Mouse (Mus musculus): ENCODE results near the gene Slf2. TPM values are rescaled to one million over a fixed set of nuclear protein-coding genes. Genes with fewer than 3 reads are reported as not detected.

The Slf2 gene
- polyA plus RNA-seq, 1 experiment from 2014 or later: 57.3 TPM

DNA sequence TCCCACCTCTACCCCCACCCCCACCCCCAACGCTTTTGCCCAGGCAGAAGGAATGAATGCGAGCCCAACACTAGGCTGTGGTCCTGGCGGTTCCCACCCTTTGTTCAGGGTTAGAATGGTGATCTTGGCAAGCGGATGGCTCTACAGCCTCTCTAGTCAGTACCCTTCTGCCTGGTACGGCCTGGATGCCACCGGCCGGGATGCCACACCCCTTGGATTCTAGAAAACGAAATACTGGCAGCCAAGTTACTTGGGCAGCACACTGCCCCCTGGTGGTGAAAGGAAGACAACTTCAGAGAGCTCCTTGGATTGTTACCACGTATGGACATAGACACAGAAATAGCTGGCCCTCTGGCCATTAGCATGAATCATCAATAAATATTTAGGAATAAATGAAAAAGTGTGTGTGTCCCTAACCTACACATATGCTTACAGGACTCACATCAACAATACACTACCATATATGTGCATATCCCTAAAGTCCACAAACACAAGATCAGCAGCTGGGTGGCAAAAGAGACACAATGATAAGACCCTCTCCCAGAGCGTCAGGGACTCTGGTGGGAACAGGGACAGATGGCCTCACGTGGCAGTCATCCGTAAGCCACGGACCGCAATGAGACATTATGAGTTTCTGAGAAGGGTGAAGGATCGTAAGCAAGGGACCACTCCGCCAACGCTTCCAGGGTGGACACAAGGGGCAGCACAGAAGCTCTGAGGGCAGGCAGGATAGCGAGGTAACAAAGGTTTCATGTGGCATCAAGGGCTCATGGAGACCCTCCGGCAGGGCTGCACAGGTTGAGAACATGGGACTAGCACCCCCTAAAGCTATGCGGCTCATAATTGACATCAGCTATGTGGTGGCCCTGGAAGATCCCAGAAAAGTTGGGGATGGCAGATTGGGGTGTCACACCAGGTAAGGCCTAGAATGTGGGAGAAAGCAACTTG, 100.1 kb downstream of the Slf2 start:
- Histone ChIP-seq H3K9me3 (replicated peaks; ENCODE audit: control insufficient read depth, low read length) (no peaks in the 10 kb centered on the region), H3K27me3 (ENCODE audit: control insufficient read depth, insufficient read depth, low read length) (no peaks in the 10 kb centered on the region), H3K27ac (replicated peaks; ENCODE audit: low read depth, low read length) (no peak overlapping the region), H3K36me3 (replicated peaks; ENCODE audit: control insufficient read depth, insufficient read depth, low read depth, low read length) (peaks cover 15% of the 10 kb centered on the region), H3K4me1 (ENCODE audit: control insufficient read depth, insufficient read depth, low read length) (no peaks in the 10 kb centered on the region; the same call in 1 of the 2 replicates), H3K9ac (replicated peaks; ENCODE audit: low read length) (no peak overlapping the region), H3K4me3 (ENCODE audit: low read depth, low read length) (no peak overlapping the region), H3K4me2 (ENCODE audit: low read depth, low read length) (no peak overlapping the region)
- DNase-seq (ENCODE audit: low spot score) (peak; percentile 94), ATAC-seq (replicated peaks; ENCODE audit: insufficient number of reproducible peaks, low FRiP score, low TSS enrichment, low read depth) (no peak)
- WGBS: 42% methylated on average over 20 of the region's 20 CpGs

DNA sequence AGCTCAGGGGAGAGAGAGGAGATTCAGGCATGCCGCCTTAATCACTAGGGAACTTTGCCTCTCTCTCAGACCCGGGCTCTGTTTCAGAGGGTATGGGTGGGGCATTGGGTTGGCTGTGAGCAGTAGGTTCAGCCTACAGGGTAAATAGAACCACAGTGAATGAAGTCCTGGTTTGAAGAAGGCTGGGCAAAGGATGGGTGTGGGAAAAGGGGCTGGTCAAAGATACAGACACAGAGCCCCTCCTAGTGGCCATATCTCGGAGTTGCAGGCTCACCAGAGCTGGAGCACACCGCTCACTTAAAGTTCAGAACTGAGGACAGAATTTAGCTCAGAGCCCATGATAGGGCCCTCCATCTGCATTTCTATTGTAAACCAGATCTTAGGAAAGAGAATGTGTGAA, 100.8 kb downstream of the Slf2 start:
- Histone ChIP-seq H3K36me3 (replicated peaks; ENCODE audit: control insufficient read depth, insufficient read depth, low read depth, low read length) (peaks cover 8% of the 10 kb centered on the region; the same call in 1 of the 2 replicates), H3K27ac (replicated peaks; ENCODE audit: low read depth, low read length) (no peak overlapping the region), H3K4me2 (ENCODE audit: low read depth, low read length) (no peak overlapping the region), H3K9ac (replicated peaks; ENCODE audit: low read length) (no peak overlapping the region), H3K4me1 (ENCODE audit: control insufficient read depth, insufficient read depth, low read length) (no peaks in the 10 kb centered on the region; the same call in 1 of the 2 replicates), H3K27me3 (ENCODE audit: control insufficient read depth, insufficient read depth, low read length) (no peaks in the 10 kb centered on the region), H3K9me3 (replicated peaks; ENCODE audit: control insufficient read depth, low read length) (no peaks in the 10 kb centered on the region), H3K4me3 (ENCODE audit: low read depth, low read length) (no peak overlapping the region)
- 21% methylated on average over 4 of the region's 4 CpGs for WGBS
- DNase-seq (ENCODE audit: low spot score) (peak; percentile 91), ATAC-seq (replicated peaks; ENCODE audit: insufficient number of reproducible peaks, low FRiP score, low TSS enrichment, low read depth) (0 out of 2 replicates have a peak, but pooled peaks have one; percentile 12)

Other genes starting within 250 kb of the Slf2 start
- 0.90 and 1.1 TPM in 2 replicates for gene Pax2, start 175.1 kb upstream of the Slf2 start, polyA plus RNA-seq (2014; fragmentation: Nextera tagmentation; extraction: Ambion mirVana)
- 4.5 TPM in 2 replicates for gene Sema4g, start 58.0 kb downstream of the Slf2 start, polyA plus RNA-seq (2014; fragmentation: Nextera tagmentation; extraction: Ambion mirVana)
- gene Twnk, start 74.5 kb downstream of the Slf2 start, polyA plus RNA-seq (2014; fragmentation: Nextera tagmentation; extraction: Ambion mirVana): 18.0 and 19.7 TPM in 2 replicates
- gene Mrpl43, start 75.3 kb downstream of the Slf2 start, polyA plus RNA-seq (2014; fragmentation: Nextera tagmentation; extraction: Ambion mirVana): 62.9 and 66.8 TPM in 2 replicates
- 53.2 and 57.8 TPM in 2 replicates for gene Lzts2, start 83.3 kb downstream of the Slf2 start, polyA plus RNA-seq (2014; fragmentation: Nextera tagmentation; extraction: Ambion mirVana)
- gene Pdzd7, start 114.6 kb downstream of the Slf2 start, polyA plus RNA-seq (2014; fragmentation: Nextera tagmentation; extraction: Ambion mirVana): 0.21 and 0.41 TPM in 2 replicates
- gene Sfxn3, start 116.4 kb downstream of the Slf2 start, polyA plus RNA-seq (2014; fragmentation: Nextera tagmentation; extraction: Ambion mirVana): 14.7 and 15.4 TPM in 2 replicates
- 2.9 and 6.5 TPM in 2 replicates for gene Kazald1, start 144.1 kb downstream of the Slf2 start, polyA plus RNA-seq (2014; fragmentation: Nextera tagmentation; extraction: Ambion mirVana)
- 1.8 and 2.0 TPM in 2 replicates for gene Tlx1, start 219.5 kb downstream of the Slf2 start, polyA plus RNA-seq (2014; fragmentation: Nextera tagmentation; extraction: Ambion mirVana)

All from embryonic facial prominence, embryonic 11.5 days (tissue).